Mouse (Mus musculus) adrenal gland, adult (tissue): ENCODE results near the gene Cys1.

Experiments
- DNase-seq, 2 experiments: peaks; one replicate each; pipeline ENCODE4 v3.0.0; 2022 to 2023; ENCODE audit warnings: low spot score in 1 of 2; ENCODE audit not compliant: inconsistent age in 2 of 2

Cys1 gene

GRCm38 (mm10) chr12:24698514-24698913 is 16.9 kb upstream of the Cys1 start:
- no peak for DNase-seq

- peak in 1 of 2 experiments; percentile 30 for DNase-seq
Measured at GRCm38 (mm10) chr12:24697484-24698204, 16.0 kb upstream of the Cys1 start.

- peak; percentile 81 to 95 for DNase-seq
Measured at GRCm38 (mm10) chr12:24696500-24697483, 15.2 kb upstream of the Cys1 start.

- DNase-seq: no peak
Measured at GRCm38 (mm10) chr12:24690351-24690750, 8.7 kb upstream of the Cys1 start.

- no peak for DNase-seq
Measured at GRCm38 (mm10) chr12:24686696-24687346, 5.2 kb upstream of the Cys1 start.

- no peak for DNase-seq
Measured at GRCm38 (mm10) chr12:24686038-24686695, 4.6 kb upstream of the Cys1 start.

- DNase-seq: no peak
Measured at GRCm38 (mm10) chr12:24683461-24683860, 1.8 kb upstream of the Cys1 start.

GRCm38 (mm10) chr12:24682563-24682962 is 950 bp upstream of the Cys1 start:
- DNase-seq: no peak

GRCm38 (mm10) chr12:24680492-24681285 is 924 bp downstream of the Cys1 start:
- DNase-seq: peak; percentile 35 to 66

- DNase-seq: peak in 1 of 2 experiments; percentile 38
Measured at GRCm38 (mm10) chr12:24680096-24680491, 1.5 kb downstream of the Cys1 start.

GRCm38 (mm10) chr12:24662131-24662530 is 19.5 kb downstream of the Cys1 start:
- peak in 1 of 2 experiments; percentile 51 for DNase-seq

GRCm38 (mm10) chr12:24661100-24661499 is 20.5 kb downstream of the Cys1 start:
- no peak for DNase-seq

- no peak for DNase-seq
Measured at GRCm38 (mm10) chr12:24659923-24660322, 21.7 kb downstream of the Cys1 start.

GRCm38 (mm10) chr12:24658998-24659397 is 22.6 kb downstream of the Cys1 start:
- no peak for DNase-seq

GRCm38 (mm10) chr12:24656436-24656835 is 25.2 kb downstream of the Cys1 start:
- no peak for DNase-seq

- DNase-seq: no peak
Measured at GRCm38 (mm10) chr12:24654065-24654862, 27.3 kb downstream of the Cys1 start.

GRCm38 (mm10) chr12:24651642-24652342 is 29.8 kb downstream of the Cys1 start:
- DNase-seq: peak; percentile 98 to 100

- DNase-seq: peak; percentile 99 to 100
Measured at GRCm38 (mm10) chr12:24651063-24651557, 30.5 kb downstream of the Cys1 start, which contains the start of gene Klf11. Klf11 (plus strand) TSS chr12:24651274.
